Mouse (Mus musculus) neural tube, embryonic 15.5 days (tissue): Measurements from ENCODE around the gene Vapb. TPM values are rescaled to one million over a fixed set of nuclear protein-coding genes. Genes with fewer than 3 reads are reported as not detected.

Experiments used
- ATAC-seq: fragments of 200-750 bp; cut with Nextera tagmentation; 2 replicates; pipeline ENCODE4 v1.8.0; 2017; ENCODE audit warnings: mild to moderate bottlenecking, moderate TSS enrichment, moderate library complexity; ENCODE audit not compliant: low FRiP score
- H3K27ac ChIP-seq: fragments of 300-500 bp; sonication (generic); replicated peaks from 2 replicates; pipeline ENCODE4 v1.5.1; 2015; ENCODE audit warnings: mild to moderate bottlenecking, inconsistent platforms
- H3K27me3 ChIP-seq: fragments of 300-500 bp; sonication (generic); replicated peaks from 2 replicates; pipeline ENCODE4 v1.6.1; 2015; ENCODE audit warnings: inconsistent platforms
- H3K36me3 ChIP-seq: fragments of 300-500 bp; sonication (generic); 2 replicates; pipeline ENCODE4 v1.6.1; 2015; ENCODE audit warnings: inconsistent platforms
- H3K4me1 ChIP-seq: fragments of 300-500 bp; sonication (generic); 2 replicates; pipeline ENCODE4 v1.6.1; 2015; ENCODE audit warnings: inconsistent platforms
- H3K4me2 ChIP-seq: fragments of 300-500 bp; sonication (generic); 2 replicates; pipeline ENCODE4 v1.6.1; 2015; ENCODE audit warnings: inconsistent platforms, mild to moderate bottlenecking, moderate library complexity
- H3K4me3 ChIP-seq: fragments of 300-500 bp; sonication (generic); replicated peaks from 2 replicates; pipeline ENCODE4 v1.5.1; 2015; ENCODE audit warnings: mild to moderate bottlenecking, inconsistent platforms
- H3K9ac ChIP-seq: fragments of 300-500 bp; sonication (generic); replicated peaks from 2 replicates; pipeline ENCODE4 v1.6.1; 2015; ENCODE audit warnings: mild to moderate bottlenecking, inconsistent platforms
- H3K9me3 ChIP-seq: fragments of 300-500 bp; sonication (generic); replicated peaks from 2 replicates; pipeline ENCODE4 v1.6.1; 2016; ENCODE audit warnings: inconsistent platforms
- WGBS: fragments of 180-500 bp; shearing (Covaris S2); methylation state at CpG from one replicate; pipeline ENCODE4 v1.1.7; 2015; ENCODE audit warnings: mixed read lengths; 5-methylcytosine and 5-hydroxymethylcytosine counted together
- polyA plus RNA-seq: library from polyadenylated mRNA; unstranded; fragments of >200 nt; fragmentation: Nextera tagmentation; extraction: Ambion mirVana; gene quantifications from 2 replicates; pipeline ENCODE4 v1.2.1, GENCODE M21; 2015

The Vapb gene
- polyA plus RNA-seq, 1 experiment from 2014 or later: 19.9 TPM

GRCm38 (mm10) chr2:173794531-173795510, 57.5 kb downstream of the Vapb start:
- Histone ChIP-seq H3K36me3 (no peaks in the 10 kb centered on the region), H3K9ac (no peak overlapping the region; the same call in 1 of the 2 replicates), H3K27ac (no peak overlapping the region), H3K4me3 (no peak overlapping the region), H3K4me2 (no peak overlapping the region), H3K27me3 (no peaks in the 10 kb centered on the region), H3K9me3 (no peaks in the 10 kb centered on the region), H3K4me1 (peaks cover 48% of the 10 kb centered on the region)
- 78% methylated on average over 21 of the region's 21 CpGs for WGBS
- ATAC-seq: no peak

- Histone ChIP-seq H3K4me2 (no peak overlapping the region), H3K36me3 (no peaks in the 10 kb centered on the region), H3K4me1 (peaks cover 39% of the 10 kb centered on the region), H3K9me3 (no peaks in the 10 kb centered on the region), H3K27me3 (no peaks in the 10 kb centered on the region), H3K9ac (no peak overlapping the region), H3K27ac (no peak overlapping the region), H3K4me3 (no peak overlapping the region)
- 49% methylated on average over 15 of the region's 15 CpGs for WGBS
- no peak for ATAC-seq
These were observed 58.7 kb downstream of the Vapb start for GRCm38 (mm10) chr2:173795801-173796673.

GRCm38 (mm10) chr2:173796674-173796963, 59.3 kb downstream of the Vapb start:
- Histone ChIP-seq H3K4me3 (no peak overlapping the region), H3K4me1 (peaks cover 36% of the 10 kb centered on the region), H3K27ac (no peak overlapping the region), H3K27me3 (no peaks in the 10 kb centered on the region), H3K36me3 (no peaks in the 10 kb centered on the region), H3K9ac (no peak overlapping the region), H3K9me3 (no peaks in the 10 kb centered on the region), H3K4me2 (no peak overlapping the region)
- ATAC-seq: no peak
- 57% methylated on average over 4 of the region's 4 CpGs for WGBS

- 83% methylated on average over 1 of the region's 1 CpGs for WGBS
- ATAC-seq: no peak
These were observed 62.2 kb downstream of the Vapb start for GRCm38 (mm10) chr2:173799513-173799912.

GRCm38 (mm10) chr2:173800566-173800965, 63.3 kb downstream of the Vapb start:
- Histone ChIP-seq H3K9ac (no peak overlapping the region), H3K36me3 (no peaks in the 10 kb centered on the region), H3K27me3 (no peaks in the 10 kb centered on the region), H3K4me2 (no peak overlapping the region), H3K4me1 (peaks cover 20% of the 10 kb centered on the region), H3K9me3 (no peaks in the 10 kb centered on the region), H3K27ac (no peak overlapping the region), H3K4me3 (no peak overlapping the region)
- 61% methylated on average over 9 of the region's 9 CpGs for WGBS
- ATAC-seq: no peak

More at GRCm38 (mm10) chr2:173799513-173799912, 62.2 kb downstream of the Vapb start:
- H3K4me1 ChIP-seq: peaks cover 25% of the 10 kb centered on the region
- no peak overlapping the region for H3K4me3 ChIP-seq
- no peaks in the 10 kb centered on the region for H3K9me3 ChIP-seq
- H3K27me3 ChIP-seq: no peaks in the 10 kb centered on the region
- H3K4me2 ChIP-seq: no peak overlapping the region
- H3K9ac ChIP-seq: no peak overlapping the region
- H3K36me3 ChIP-seq: no peaks in the 10 kb centered on the region
- no peak overlapping the region for H3K27ac ChIP-seq

GRCm38 (mm10) chr2:173801405-173801876, 64.1 kb downstream of the Vapb start:
- Histone ChIP-seq H3K4me1 (peaks cover 11% of the 10 kb centered on the region), H3K4me2 (no peak overlapping the region)

GRCm38 (mm10) chr2:173802176-173802575, 64.9 kb downstream of the Vapb start:
- Histone ChIP-seq H3K9ac (no peak overlapping the region), H3K36me3 (no peaks in the 10 kb centered on the region), H3K4me1 (0 out of 2 replicates have a peak, but pooled peaks cover 8% of the 10 kb centered on the region), H3K9me3 (no peaks in the 10 kb centered on the region), H3K4me3 (no peak overlapping the region), H3K27ac (no peak overlapping the region), H3K27me3 (no peaks in the 10 kb centered on the region), H3K4me2 (no peak overlapping the region)
- 83% methylated on average over 4 of the region's 4 CpGs for WGBS
- ATAC-seq: no peak

More at GRCm38 (mm10) chr2:173801405-173801876, 64.1 kb downstream of the Vapb start:
- no peak overlapping the region for H3K27ac ChIP-seq
- H3K27me3 ChIP-seq: no peaks in the 10 kb centered on the region
- no peak overlapping the region for H3K4me3 ChIP-seq
- no peak for ATAC-seq
- no peaks in the 10 kb centered on the region for H3K36me3 ChIP-seq
- no peaks in the 10 kb centered on the region for H3K9me3 ChIP-seq
- whole genome bisulfite sequencing: 66% methylated on average over 10 of the region's 11 CpGs
- H3K9ac ChIP-seq: no peak overlapping the region

- H3K4me1 ChIP-seq: 0 out of 2 replicates have a peak, but pooled peaks cover 8% of the 10 kb centered on the region
- no peak overlapping the region for H3K4me3 ChIP-seq
- H3K27me3 ChIP-seq: no peaks in the 10 kb centered on the region
- 82% methylated on average over 3 of the region's 3 CpGs for WGBS
- no peak for ATAC-seq
- H3K9me3 ChIP-seq: no peaks in the 10 kb centered on the region
- no peak overlapping the region for H3K4me2 ChIP-seq
- no peaks in the 10 kb centered on the region for H3K36me3 ChIP-seq
- H3K9ac ChIP-seq: no peak overlapping the region
- H3K27ac ChIP-seq: no peak overlapping the region
These were observed 65.6 kb downstream of the Vapb start for GRCm38 (mm10) chr2:173802956-173803355.

- no peaks in the 10 kb centered on the region for H3K9me3 ChIP-seq
- H3K4me1 ChIP-seq: 0 out of 2 replicates have a peak, but pooled peaks cover 8% of the 10 kb centered on the region
- no peak overlapping the region for H3K9ac ChIP-seq
- H3K27ac ChIP-seq: no peak overlapping the region
- H3K4me2 ChIP-seq: no peak overlapping the region
- no peak overlapping the region for H3K4me3 ChIP-seq
- no peak for ATAC-seq
- H3K36me3 ChIP-seq: no peaks in the 10 kb centered on the region
- WGBS: 93% methylated on average over 11 of the region's 11 CpGs
- no peaks in the 10 kb centered on the region for H3K27me3 ChIP-seq
These were observed 66.5 kb downstream of the Vapb start for GRCm38 (mm10) chr2:173803827-173804226.

GRCm38 (mm10) chr2:173806621-173807020, 69.3 kb downstream of the Vapb start:
- Histone ChIP-seq H3K4me3 (no peak overlapping the region), H3K9ac (no peak overlapping the region), H3K36me3 (no peaks in the 10 kb centered on the region), H3K4me1 (0 out of 2 replicates have a peak, but pooled peaks cover 2% of the 10 kb centered on the region), H3K9me3 (no peaks in the 10 kb centered on the region), H3K27me3 (no peaks in the 10 kb centered on the region), H3K4me2 (no peak overlapping the region), H3K27ac (no peak overlapping the region)
- 87% methylated on average over 7 of the region's 7 CpGs for WGBS
- ATAC-seq: no peak

- WGBS: 87% methylated on average over 7 of the region's 7 CpGs
- no peaks in the 10 kb centered on the region for H3K27me3 ChIP-seq
- no peak overlapping the region for H3K4me3 ChIP-seq
- no peak overlapping the region for H3K27ac ChIP-seq
- H3K9me3 ChIP-seq: no peaks in the 10 kb centered on the region
- H3K9ac ChIP-seq: no peak overlapping the region
- H3K36me3 ChIP-seq: no peaks in the 10 kb centered on the region
- no peak for ATAC-seq
- H3K4me1 ChIP-seq: no peaks in the 10 kb centered on the region
- H3K4me2 ChIP-seq: no peak overlapping the region
These were observed 71.6 kb downstream of the Vapb start for GRCm38 (mm10) chr2:173808942-173809341.
